18 mouse cellular contexts compared by ENCODE assay signal in genomic region chr1:186217198-186217597, GRCm38 (mm10).
DNase-seq lines count a peak whose midpoint lies in the region; ATAC-seq lines count a peak whose summit lies in the region.
"Had no signal": no experiment of that assay in that cellular context is flagged by ENCODE, and none has a peak within 500 bp of the region (broad histone marks: within the 10 kb centered on the region; RNA-seq: fewer than 3 reads in every experiment).

No protein-coding gene starts in this region.

- no peak overlapping the region for H3K9ac ChIP-seq in forebrain, embryonic 13.5 days
- no peak overlapping the region for H3K9ac ChIP-seq in midbrain, embryonic 13.5 days (replicated peaks)
- H3K9ac ChIP-seq: embryonic facial prominence, embryonic 12.5 days; limb, embryonic 15.5 days; liver, postnatal 0 days had no signal

- no peak overlapping the region for H3K4me2 ChIP-seq in forebrain, embryonic 13.5 days
- H3K4me2 ChIP-seq in midbrain, embryonic 13.5 days (replicated peaks), result no peak overlapping the region
- H3K4me2 ChIP-seq: embryonic facial prominence, embryonic 12.5 days; limb, embryonic 15.5 days had no signal

- WGBS in forebrain, embryonic 13.5 days, result 5% methylated on average over 3 of the region's 3 CpGs
- 19% methylated on average over 3 of the region's 3 CpGs for WGBS in midbrain, embryonic 13.5 days

- H3K27ac ChIP-seq in forebrain, embryonic 13.5 days, result 0 out of 2 replicates have a peak overlapping the region, but pooled peaks have one; percentile 8
- peak overlapping the region; percentile 17; the same call in 1 of the 2 replicates for H3K27ac ChIP-seq in midbrain, embryonic 13.5 days
- H3K27ac ChIP-seq: embryonic facial prominence, embryonic 12.5 days; limb, embryonic 15.5 days; stomach, postnatal 0 days had no signal

- ATAC-seq in forebrain, embryonic 13.5 days, result peak; percentile 88; the same call in 1 of the 2 replicates
- peak; percentile 66 for ATAC-seq in midbrain, embryonic 13.5 days
- ATAC-seq: liver, postnatal 0 days had no signal

- H3K9me3 ChIP-seq in forebrain, embryonic 13.5 days (replicated peaks), result 0 out of 2 replicates have a peak, but pooled peaks cover 4% of the 10 kb centered on the region
- no peaks in the 10 kb centered on the region for H3K9me3 ChIP-seq in midbrain, embryonic 13.5 days
- H3K9me3 ChIP-seq: limb, embryonic 15.5 days had no signal

- peak; percentile 56 for DNase-seq in heart, adult 11 months
- DNase-seq in heart, postnatal 36 days, result no peak
- peak; percentile 42 for DNase-seq in Muller cell, postnatal 12 days (ENCODE audit: inconsistent ontology term)
- DNase-seq in right cerebral cortex, adult 2 months (ENCODE audit: low spot score in 2 of 2), result no peak
- DNase-seq in adrenal gland, adult (ENCODE audit: inconsistent age in 2 of 2, low spot score in 1 of 2), result no peak
- no peak for DNase-seq in frontal cortex, postnatal 25 days (ENCODE audit: low spot score in 2 of 2)
- DNase-seq: cerebellum, adult 11-12 months; gastrocnemius, postnatal 10 days; kidney, adult 8-10 months; kidney, postnatal 25 days; layer of hippocampus, adult 9-11 months; liver, postnatal 0 days; right cerebral cortex, postnatal 14 days had no signal

- no peak overlapping the region for H3K4me3 ChIP-seq in forebrain, embryonic 13.5 days
- no peak overlapping the region for H3K4me3 ChIP-seq in midbrain, embryonic 13.5 days (replicated peaks)
- H3K4me3 ChIP-seq: embryonic facial prominence, embryonic 12.5 days; limb, embryonic 15.5 days had no signal

- no peaks in the 10 kb centered on the region for H3K27me3 ChIP-seq in forebrain, embryonic 13.5 days
- no peaks in the 10 kb centered on the region for H3K27me3 ChIP-seq in midbrain, embryonic 13.5 days
- H3K27me3 ChIP-seq: embryonic facial prominence, embryonic 12.5 days; limb, embryonic 15.5 days had no signal

- H3K36me3 ChIP-seq in forebrain, embryonic 13.5 days (ENCODE audit: poor library complexity, severe bottlenecking), result no peaks in the 10 kb centered on the region
- no peaks in the 10 kb centered on the region for H3K36me3 ChIP-seq in midbrain, embryonic 13.5 days
- H3K36me3 ChIP-seq: embryonic facial prominence, embryonic 12.5 days; limb, embryonic 15.5 days had no signal

- H3K4me1 ChIP-seq in forebrain, embryonic 13.5 days, result peaks cover 11% of the 10 kb centered on the region
- H3K4me1 ChIP-seq in midbrain, embryonic 13.5 days (replicated peaks), result peaks cover 7% of the 10 kb centered on the region
- H3K4me1 ChIP-seq: limb, embryonic 15.5 days had no signal

- intact Hi-C loops in heart, postnatal 36 days (cut with DNase I), result no loop called here

Comparison
In these comparisons a context has a peak if more than half of its experiments do, and no peak if none do; other contexts are left out.
1. DNase-seq: peak in heart, adult 11 months (single experiment) and Muller cell, postnatal 12 days (single experiment); none in heart, postnatal 36 days (0 of 2), right cerebral cortex, adult 2 months (0 of 2), adrenal gland, adult (0 of 2) and frontal cortex, postnatal 25 days (0 of 2).